Mouse (Mus musculus): ENCODE measurements around the gene Gm44502.

DNA sequence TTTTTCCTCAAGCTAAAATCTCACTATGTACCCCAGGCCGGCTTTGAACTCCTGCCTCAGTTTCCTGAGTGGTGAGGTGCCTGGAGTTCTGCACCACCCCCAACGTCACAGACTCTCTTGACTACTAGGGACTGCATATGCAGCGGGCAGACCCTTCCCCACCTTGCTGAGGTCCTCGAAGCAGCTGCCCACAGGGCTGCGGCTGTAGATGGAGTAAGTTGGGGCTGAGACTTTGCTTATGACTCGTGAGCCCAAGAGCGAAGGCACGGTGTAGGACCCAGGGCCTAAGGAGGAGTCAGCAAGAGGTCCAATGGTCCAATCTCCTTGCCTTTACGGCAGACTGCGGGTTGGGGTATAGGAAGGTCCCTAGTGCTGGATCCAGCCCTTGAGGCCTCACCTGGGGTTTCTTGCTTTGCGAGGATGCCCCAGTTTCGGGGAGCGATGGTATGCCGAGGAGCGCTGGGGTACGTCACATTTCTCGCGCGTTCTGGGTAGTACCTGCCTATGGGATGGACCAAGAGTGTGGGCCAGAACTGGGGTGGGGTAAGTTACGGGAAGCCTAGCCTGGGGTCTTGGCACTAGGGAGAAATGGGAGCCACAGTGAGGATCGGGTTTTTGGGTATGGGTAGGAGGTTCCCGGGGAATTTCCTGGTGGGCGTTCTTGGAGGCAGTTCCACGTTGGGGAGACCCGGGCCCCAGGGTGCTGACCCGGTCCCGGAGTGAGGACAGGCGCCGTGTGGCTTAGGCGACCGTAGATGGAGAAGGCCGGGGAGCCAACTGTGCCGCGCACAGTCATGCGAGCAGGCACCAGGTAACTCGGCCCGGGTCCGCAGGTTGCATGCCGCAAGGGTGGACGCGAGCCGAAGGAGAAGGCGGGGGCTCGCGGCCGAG, 51.3 kb downstream of the Gm44502 start:
- TF ChIP-seq CTCF (IDR thresholded peaks at IDR 0.05; ENCODE audit: control insufficient read depth, insufficient read depth, insufficient read length) = no peak
- no peak for TF ChIP-seq CEBPB (IDR thresholded peaks at IDR 0.05; ENCODE audit: low read depth)
- no peak for TF ChIP-seq USF1 (IDR thresholded peaks at IDR 0.05; ENCODE audit: low read depth)
- no peak for TF ChIP-seq MYOD1 (IDR thresholded peaks at IDR 0.05; ENCODE audit: control insufficient read depth, insufficient read length, low read depth)
- TF ChIP-seq MYOG (IDR thresholded peaks at IDR 0.05; ENCODE audit: control insufficient read depth, extremely low read depth, insufficient read length) = no peak
- TF ChIP-seq FOSL1 (IDR thresholded peaks at IDR 0.05; ENCODE audit: insufficient read depth, low read length, poor library complexity, severe bottlenecking) = no peak
- no peak for TF ChIP-seq MAX (IDR thresholded peaks at IDR 0.05)
